Mouse (Mus musculus) forebrain, embryonic 12.5 days (tissue): ENCODE data around the gene Gas7. TPM values are rescaled to one million over a fixed set of nuclear protein-coding genes. Genes with fewer than 3 reads are reported as not detected.
A peak's percentile ranks its signal among the peaks of the same experiment; 100 is the strongest.

Source experiments
- ATAC-seq: fragments of 200-750 bp; cut with Nextera tagmentation; 2 replicates; pipeline ENCODE4 v1.8.0; 2017; ENCODE audit warnings: moderate TSS enrichment; ENCODE audit not compliant: low FRiP score
- H3K27ac ChIP-seq: fragments of 300-500 bp; sonication (generic); 2 replicates; pipeline ENCODE4 v1.5.1; 2016; ENCODE audit warnings: mild to moderate bottlenecking
- H3K27me3 ChIP-seq: fragments of 300-500 bp; sonication (generic); 2 replicates; pipeline ENCODE4 v1.6.1; 2016; ENCODE audit warnings: mild to moderate bottlenecking
- H3K36me3 ChIP-seq: fragments of 300-500 bp; sonication (generic); replicated peaks from 2 replicates; pipeline ENCODE4 v1.6.1; 2016; ENCODE audit warnings: mild to moderate bottlenecking
- H3K4me1 ChIP-seq: fragments of 300-500 bp; sonication (generic); 2 replicates; pipeline ENCODE4 v1.6.1; 2016
- H3K4me2 ChIP-seq: fragments of 300-500 bp; sonication (generic); 2 replicates; pipeline ENCODE4 v1.6.1; 2016; ENCODE audit warnings: mild to moderate bottlenecking, moderate library complexity
- H3K4me3 ChIP-seq: fragments of 300-500 bp; sonication (generic); replicated peaks from 2 replicates; pipeline ENCODE4 v1.5.1; 2016; ENCODE audit warnings: mild to moderate bottlenecking
- H3K9ac ChIP-seq: fragments of 300-500 bp; sonication (generic); 2 replicates; pipeline ENCODE4 v1.6.1; 2016; ENCODE audit warnings: mild to moderate bottlenecking
- H3K9me3 ChIP-seq: fragments of 300-500 bp; sonication (generic); 2 replicates; pipeline ENCODE4 v1.6.1; 2016
- WGBS: fragments of 180-500 bp; shearing (Covaris S2); methylation state at CpG from one replicate; pipeline ENCODE4 v1.1.7; 2016; 5-methylcytosine and 5-hydroxymethylcytosine counted together
- polyA plus RNA-seq: library from polyadenylated mRNA; unstranded; fragments of >200 nt; fragmentation: Nextera tagmentation; extraction: Ambion mirVana; gene quantifications from 2 replicates; pipeline ENCODE4 v1.2.1, GENCODE M21; 2016

Gene Gas7
- polyA plus RNA-seq, 1 experiment from 2014 or later: 4.2 TPM

GRCm38 (mm10) chr11:67456029-67456428 is 792 bp downstream of the Gas7 start:
- Histone ChIP-seq H3K36me3 (no peaks in the 10 kb centered on the region), H3K4me1 (peaks cover 8% of the 10 kb centered on the region), H3K27me3 (peaks cover 67% of the 10 kb centered on the region), H3K9me3 (no peaks in the 10 kb centered on the region), H3K27ac (no peak overlapping the region), H3K9ac (no peak overlapping the region), H3K4me2 (peak overlapping the region; percentile 98), H3K4me3 (peak overlapping the region; percentile 71)
- ATAC-seq: peak; percentile 30; the same call in 1 of the 2 replicates
- WGBS: 14% methylated on average over 7 of the region's 7 CpGs

- 34% methylated on average over 2 of the region's 2 CpGs for WGBS
- no peaks in the 10 kb centered on the region for H3K36me3 ChIP-seq
- H3K4me3 ChIP-seq: no peak overlapping the region
- H3K27me3 ChIP-seq: peaks cover 53% of the 10 kb centered on the region
- no peak for ATAC-seq
- H3K9me3 ChIP-seq: no peaks in the 10 kb centered on the region
- H3K27ac ChIP-seq: no peak overlapping the region
- no peak overlapping the region for H3K9ac ChIP-seq
- H3K4me1 ChIP-seq: peaks cover 8% of the 10 kb centered on the region
- H3K4me2 ChIP-seq: no peak overlapping the region
Measured at GRCm38 (mm10) chr11:67458171-67458570, 2.9 kb downstream of the Gas7 start.

- no peaks in the 10 kb centered on the region for H3K4me1 ChIP-seq
- H3K4me2 ChIP-seq: no peak overlapping the region
- no peak overlapping the region for H3K9ac ChIP-seq
- H3K27me3 ChIP-seq: no peaks in the 10 kb centered on the region
- ATAC-seq: no peak
- no peak overlapping the region for H3K4me3 ChIP-seq
- no peaks in the 10 kb centered on the region for H3K36me3 ChIP-seq
- no peaks in the 10 kb centered on the region for H3K9me3 ChIP-seq
- H3K27ac ChIP-seq: no peak overlapping the region
- WGBS: 80% methylated on average over 4 of the region's 4 CpGs
Measured at GRCm38 (mm10) chr11:67467132-67467531, 11.9 kb downstream of the Gas7 start.

- no peaks in the 10 kb centered on the region for H3K9me3 ChIP-seq
- H3K27me3 ChIP-seq: no peaks in the 10 kb centered on the region
- no peak for ATAC-seq
- no peak overlapping the region for H3K9ac ChIP-seq
- no peak overlapping the region for H3K4me2 ChIP-seq
- H3K27ac ChIP-seq: no peak overlapping the region
- H3K4me1 ChIP-seq: no peaks in the 10 kb centered on the region
- no peaks in the 10 kb centered on the region for H3K36me3 ChIP-seq
- H3K4me3 ChIP-seq: no peak overlapping the region
- WGBS: 69% methylated on average over 7 of the region's 7 CpGs
Measured at GRCm38 (mm10) chr11:67468846-67469245, 13.6 kb downstream of the Gas7 start.

GRCm38 (mm10) chr11:67474590-67474989 is 19.4 kb downstream of the Gas7 start:
- H3K4me3 ChIP-seq: no peak overlapping the region
- 56% methylated on average over 5 of the region's 5 CpGs for WGBS

GRCm38 (mm10) chr11:67479534-67479933 is 24.3 kb downstream of the Gas7 start:
- no peak overlapping the region for H3K9ac ChIP-seq
- ATAC-seq: no peak
- no peak overlapping the region for H3K4me2 ChIP-seq
- H3K36me3 ChIP-seq: no peaks in the 10 kb centered on the region
- no peaks in the 10 kb centered on the region for H3K4me1 ChIP-seq
- H3K27me3 ChIP-seq: no peaks in the 10 kb centered on the region
- no peak overlapping the region for H3K27ac ChIP-seq
- 53% methylated on average over 4 of the region's 4 CpGs for whole genome bisulfite sequencing
- H3K4me3 ChIP-seq: no peak overlapping the region
- H3K9me3 ChIP-seq: no peaks in the 10 kb centered on the region

More at GRCm38 (mm10) chr11:67474590-67474989, 19.4 kb downstream of the Gas7 start:
- no peak overlapping the region for H3K4me2 ChIP-seq
- no peaks in the 10 kb centered on the region for H3K27me3 ChIP-seq
- no peak overlapping the region for H3K9ac ChIP-seq
- H3K4me1 ChIP-seq: no peaks in the 10 kb centered on the region
- no peak overlapping the region for H3K27ac ChIP-seq
- no peaks in the 10 kb centered on the region for H3K9me3 ChIP-seq
- H3K36me3 ChIP-seq: no peaks in the 10 kb centered on the region
- no peak for ATAC-seq

GRCm38 (mm10) chr11:67480204-67480956 is 25.1 kb downstream of the Gas7 start:
- Histone ChIP-seq H3K4me1 (no peaks in the 10 kb centered on the region), H3K9me3 (no peaks in the 10 kb centered on the region), H3K4me2 (no peak overlapping the region), H3K4me3 (no peak overlapping the region), H3K36me3 (no peaks in the 10 kb centered on the region), H3K27ac (no peak overlapping the region), H3K9ac (no peak overlapping the region), H3K27me3 (no peaks in the 10 kb centered on the region)
- ATAC-seq: no peak
- 89% methylated on average over 5 of the region's 5 CpGs for WGBS

- 85% methylated on average over 5 of the region's 5 CpGs for WGBS
Measured at GRCm38 (mm10) chr11:67481691-67482090, 26.5 kb downstream of the Gas7 start.

GRCm38 (mm10) chr11:67482217-67482760 is 27.1 kb downstream of the Gas7 start:
- no peaks in the 10 kb centered on the region for H3K4me1 ChIP-seq
- no peak overlapping the region for H3K4me2 ChIP-seq
- no peaks in the 10 kb centered on the region for H3K9me3 ChIP-seq
- 75% methylated on average over 9 of the region's 9 CpGs for WGBS
- no peak overlapping the region for H3K27ac ChIP-seq
- no peak overlapping the region for H3K9ac ChIP-seq
- ATAC-seq: no peak
- H3K27me3 ChIP-seq: no peaks in the 10 kb centered on the region
- H3K4me3 ChIP-seq: no peak overlapping the region
- H3K36me3 ChIP-seq: no peaks in the 10 kb centered on the region

More at GRCm38 (mm10) chr11:67481691-67482090, 26.5 kb downstream of the Gas7 start:
- no peak overlapping the region for H3K9ac ChIP-seq
- no peaks in the 10 kb centered on the region for H3K27me3 ChIP-seq
- H3K36me3 ChIP-seq: no peaks in the 10 kb centered on the region
- no peaks in the 10 kb centered on the region for H3K9me3 ChIP-seq
- ATAC-seq: no peak
- H3K27ac ChIP-seq: no peak overlapping the region
- no peaks in the 10 kb centered on the region for H3K4me1 ChIP-seq
- H3K4me2 ChIP-seq: no peak overlapping the region
- no peak overlapping the region for H3K4me3 ChIP-seq

GRCm38 (mm10) chr11:67488156-67488555 is 32.9 kb downstream of the Gas7 start:
- no peaks in the 10 kb centered on the region for H3K36me3 ChIP-seq
- ATAC-seq: no peak
- H3K4me3 ChIP-seq: no peak overlapping the region
- H3K9ac ChIP-seq: no peak overlapping the region
- 92% methylated on average over 12 of the region's 12 CpGs for WGBS
- H3K4me2 ChIP-seq: no peak overlapping the region
- H3K4me1 ChIP-seq: no peaks in the 10 kb centered on the region
- no peak overlapping the region for H3K27ac ChIP-seq
- no peaks in the 10 kb centered on the region for H3K27me3 ChIP-seq
- H3K9me3 ChIP-seq: no peaks in the 10 kb centered on the region

GRCm38 (mm10) chr11:67489647-67490175 is 34.5 kb downstream of the Gas7 start:
- WGBS: 80% methylated on average over 10 of the region's 10 CpGs
- Histone ChIP-seq H3K9ac (no peak overlapping the region), H3K4me1 (no peaks in the 10 kb centered on the region), H3K4me2 (no peak overlapping the region), H3K9me3 (no peaks in the 10 kb centered on the region), H3K4me3 (no peak overlapping the region), H3K27me3 (no peaks in the 10 kb centered on the region), H3K36me3 (no peaks in the 10 kb centered on the region), H3K27ac (no peak overlapping the region)
- ATAC-seq: no peak

GRCm38 (mm10) chr11:67496796-67497195 is 41.6 kb downstream of the Gas7 start:
- Histone ChIP-seq H3K36me3 (no peaks in the 10 kb centered on the region), H3K27ac (no peak overlapping the region), H3K4me2 (no peak overlapping the region), H3K9me3 (no peaks in the 10 kb centered on the region), H3K9ac (no peak overlapping the region), H3K4me1 (no peaks in the 10 kb centered on the region), H3K27me3 (no peaks in the 10 kb centered on the region), H3K4me3 (no peak overlapping the region)
- 59% methylated on average over 1 of the region's 1 CpGs for WGBS
- ATAC-seq: no peak

- WGBS: 94% methylated on average over 2 of the region's 2 CpGs
- H3K9me3 ChIP-seq: no peaks in the 10 kb centered on the region
- no peak for ATAC-seq
Measured at GRCm38 (mm10) chr11:67500115-67500514, 44.9 kb downstream of the Gas7 start.

More at GRCm38 (mm10) chr11:67500115-67500514, 44.9 kb downstream of the Gas7 start:
- H3K36me3 ChIP-seq: no peaks in the 10 kb centered on the region
- H3K4me1 ChIP-seq: no peaks in the 10 kb centered on the region
- no peak overlapping the region for H3K4me3 ChIP-seq
- no peak overlapping the region for H3K27ac ChIP-seq
- H3K9ac ChIP-seq: no peak overlapping the region
- no peak overlapping the region for H3K4me2 ChIP-seq
- no peaks in the 10 kb centered on the region for H3K27me3 ChIP-seq
